In genomic region chr16:33582495-33582894, GRCm38 (mm10) we compare ENCODE assay signal across 15 mouse cellular contexts.
A peak's percentile ranks its signal among the peaks of the same experiment; 100 is the strongest.
DNase-seq lines count a peak whose midpoint lies in the region; ATAC-seq and TF ChIP-seq lines count a peak whose summit lies in the region.
"Had no signal": no experiment of that assay in that cellular context is flagged by ENCODE, and none has a peak within 500 bp of the region (broad histone marks: within the 10 kb centered on the region; RNA-seq: fewer than 3 reads in every experiment).

No protein-coding gene starts in this region.

- peak overlapping the region; percentile 86 for H3K27ac ChIP-seq in forebrain, embryonic 10.5 days
- no peak overlapping the region for H3K27ac ChIP-seq in forebrain, postnatal 0 days (ENCODE audit: low read depth, low read length)
- H3K27ac ChIP-seq in kidney, embryonic 16.5 days (ENCODE audit: low read length) = peak overlapping the region; percentile 95
- H3K27ac ChIP-seq in spleen, adult 2 months (ENCODE audit: insufficient read depth, low read length) = 0 out of 2 replicates have a peak overlapping the region, but pooled peaks have one; percentile 41
- peak overlapping the region; percentile 74 for H3K27ac ChIP-seq in stomach, postnatal 0 days (replicated peaks)
- H3K27ac ChIP-seq: macrophage had no signal

- no peaks in the 10 kb centered on the region for H3K36me3 ChIP-seq in forebrain, embryonic 10.5 days (replicated peaks)
- H3K36me3 ChIP-seq in forebrain, postnatal 0 days (ENCODE audit: insufficient read depth) = no peaks in the 10 kb centered on the region
- H3K36me3 ChIP-seq in kidney, embryonic 16.5 days (ENCODE audit: insufficient read depth, low read length) = no peaks in the 10 kb centered on the region
- no peaks in the 10 kb centered on the region for H3K36me3 ChIP-seq in spleen, adult 2 months (ENCODE audit: control insufficient read depth, insufficient read depth, low read length)
- no peaks in the 10 kb centered on the region for H3K36me3 ChIP-seq in stomach, postnatal 0 days (ENCODE audit: control insufficient read depth, insufficient read depth, low read length)

- no peak overlapping the region for H3K9ac ChIP-seq in forebrain, postnatal 0 days
- H3K9ac ChIP-seq in kidney, embryonic 16.5 days (replicated peaks; ENCODE audit: low read length) = no peak overlapping the region
- H3K9ac ChIP-seq in stomach, postnatal 0 days (ENCODE audit: low read length) = no peak overlapping the region

- H3K9me3 ChIP-seq in forebrain, embryonic 10.5 days = no peaks in the 10 kb centered on the region
- H3K9me3 ChIP-seq in forebrain, postnatal 0 days (ENCODE audit: low read length) = no peaks in the 10 kb centered on the region
- no peaks in the 10 kb centered on the region for H3K9me3 ChIP-seq in kidney, embryonic 16.5 days (ENCODE audit: low read length)
- no peaks in the 10 kb centered on the region for H3K9me3 ChIP-seq in stomach, postnatal 0 days (ENCODE audit: control insufficient read depth, low read length)

- H3K4me2 ChIP-seq in forebrain, postnatal 0 days (ENCODE audit: low read depth) = no peak overlapping the region
- no peak overlapping the region for H3K4me2 ChIP-seq in kidney, embryonic 16.5 days (replicated peaks; ENCODE audit: low read depth, low read length)
- no peak overlapping the region for H3K4me2 ChIP-seq in stomach, postnatal 0 days (replicated peaks; ENCODE audit: low read depth)

- TF ChIP-seq EP300 in stomach, postnatal 0 days (optimal IDR thresholded peaks at IDR 0.05) = no peak

- ATAC-seq in forebrain, postnatal 0 days = no peak
- ATAC-seq in kidney, embryonic 16.5 days (ENCODE audit: low FRiP score, low TSS enrichment) = no peak
- ATAC-seq in stomach, postnatal 0 days (ENCODE audit: low FRiP score, low TSS enrichment) = no peak

- WGBS in forebrain, embryonic 10.5 days = 95% methylated on average over 8 of the region's 8 CpGs
- WGBS in forebrain, postnatal 0 days = 95% methylated on average over 8 of the region's 8 CpGs
- WGBS in kidney, embryonic 16.5 days = 90% methylated on average over 8 of the region's 8 CpGs
- WGBS in spleen, adult 2 months = 66% methylated on average over 8 of the region's 8 CpGs
- WGBS in stomach, postnatal 0 days = 78% methylated on average over 8 of the region's 8 CpGs

- TF ChIP-seq POLR2A in spleen, adult 2 months (IDR thresholded peaks at IDR 0.05; ENCODE audit: low read depth, low read length) = no peak

- TF ChIP-seq CTCF in forebrain, postnatal 0 days (IDR thresholded peaks at IDR 0.05; ENCODE audit: low read depth) = no peak
- TF ChIP-seq CTCF in spleen, adult 2 months (IDR thresholded peaks at IDR 0.05; ENCODE audit: extremely low read depth, insufficient read depth, insufficient read length, insufficient replicate concordance) = no peak
- TF ChIP-seq CTCF in stomach, postnatal 0 days (IDR thresholded peaks at IDR 0.05; ENCODE audit: low read depth) = no peak

- H3K27me3 ChIP-seq in forebrain, embryonic 10.5 days (ENCODE audit: poor library complexity, severe bottlenecking) = no peaks in the 10 kb centered on the region
- no peaks in the 10 kb centered on the region for H3K27me3 ChIP-seq in forebrain, postnatal 0 days (ENCODE audit: insufficient read depth, low read length)
- no peaks in the 10 kb centered on the region for H3K27me3 ChIP-seq in kidney, embryonic 16.5 days (ENCODE audit: insufficient read depth, low read length)
- no peaks in the 10 kb centered on the region for H3K27me3 ChIP-seq in spleen, adult 2 months (ENCODE audit: control insufficient read depth, insufficient read depth, low read length)
- H3K27me3 ChIP-seq in stomach, postnatal 0 days (ENCODE audit: control insufficient read depth, insufficient read depth, low read length) = no peaks in the 10 kb centered on the region

- no peak for DNase-seq in forebrain, embryonic 10.5 days (ENCODE audit: extremely low spot score, low spot score)
- no peak for DNase-seq in forebrain, postnatal 0 days
- no peak for DNase-seq in kidney, adult 18-20 months
- no peak for DNase-seq in spleen, adult 2 months (ENCODE audit: low read depth in 1 of 2, low spot score in 2 of 2)
- DNase-seq in spleen, postnatal 10 days (ENCODE audit: low spot score in 2 of 2) = no peak
- DNase-seq in stomach, postnatal 0 days (ENCODE audit: low spot score) = no peak
- no peak for DNase-seq in adrenal gland, postnatal 36 days
- DNase-seq: cerebellum, adult 11-12 months; gastrocnemius, postnatal 10 days; layer of hippocampus, adult 9-11 months; left cerebral cortex, postnatal 4 days; right cerebral cortex, postnatal 4 days; thymus, postnatal 25 days had no signal

- H3K4me3 ChIP-seq in forebrain, embryonic 10.5 days = no peak overlapping the region
- H3K4me3 ChIP-seq in forebrain, postnatal 0 days (ENCODE audit: low read depth, low read length) = no peak overlapping the region
- H3K4me3 ChIP-seq in kidney, embryonic 16.5 days (ENCODE audit: low read length) = no peak overlapping the region
- no peak overlapping the region for H3K4me3 ChIP-seq in spleen, adult 2 months (ENCODE audit: extremely low read depth, insufficient read depth, insufficient read length)
- no peak overlapping the region for H3K4me3 ChIP-seq in stomach, postnatal 0 days (ENCODE audit: low read depth, low read length)

- peaks cover 66% of the 10 kb centered on the region for H3K4me1 ChIP-seq in forebrain, embryonic 10.5 days
- peaks cover 10% of the 10 kb centered on the region; the same call in 1 of the 2 replicates for H3K4me1 ChIP-seq in forebrain, postnatal 0 days (ENCODE audit: insufficient read depth)
- peaks cover 63% of the 10 kb centered on the region for H3K4me1 ChIP-seq in kidney, embryonic 16.5 days (ENCODE audit: insufficient read depth, low read length)
- H3K4me1 ChIP-seq in spleen, adult 2 months (ENCODE audit: control insufficient read depth, insufficient read depth, insufficient read length) = peaks cover 5% of the 10 kb centered on the region; the same call in 1 of the 2 replicates
- peaks cover 9% of the 10 kb centered on the region; the same call in 1 of the 2 replicates for H3K4me1 ChIP-seq in stomach, postnatal 0 days (replicated peaks; ENCODE audit: control insufficient read depth, insufficient read depth)
